Mouse (Mus musculus): Measurements from ENCODE around the gene Eri3.

Eri3 gene

DNA sequence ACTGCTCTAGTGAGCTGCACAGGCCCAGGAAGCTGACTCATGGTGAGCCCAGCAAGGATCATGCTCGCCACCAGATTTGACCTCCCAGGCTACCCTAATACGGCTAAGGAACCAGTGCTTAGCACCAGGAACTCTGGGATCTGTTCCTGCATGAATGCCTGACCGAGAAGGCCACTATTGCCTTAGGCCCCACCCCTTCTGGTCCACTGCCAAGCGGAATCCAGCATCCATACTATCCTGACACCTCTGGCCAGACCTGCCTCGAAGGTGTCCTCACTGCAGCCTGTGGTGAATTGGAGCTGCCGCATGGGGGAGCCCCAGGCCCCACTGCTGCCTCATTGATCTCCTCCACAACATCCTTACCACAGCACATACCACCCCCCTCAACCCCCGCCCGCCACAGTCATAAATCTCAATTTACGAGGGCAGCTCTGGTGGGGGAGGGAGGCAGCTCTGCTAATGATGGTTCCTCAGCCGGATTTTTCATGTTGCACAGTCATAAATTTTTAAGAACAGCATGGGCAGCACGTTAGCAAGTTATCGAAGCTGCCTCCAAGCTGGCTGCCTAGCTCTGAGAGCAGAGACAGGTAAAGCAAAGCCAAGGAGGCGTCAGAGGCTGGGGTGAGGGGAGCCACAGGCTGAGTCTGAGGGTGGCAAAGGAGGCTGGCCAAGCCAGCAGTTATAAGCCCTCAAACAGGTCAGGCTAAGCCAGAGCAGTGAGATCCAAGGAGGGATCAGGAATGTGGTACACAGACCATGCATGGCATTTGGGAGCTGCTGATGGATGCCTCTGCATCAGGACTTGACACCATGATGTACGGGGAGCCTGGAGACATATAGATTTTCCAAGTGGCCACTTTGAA lies 108.6 kb downstream of the Eri3 start:
- peak; percentile 59 for DNase-seq (ENCODE audit: low spot score)

DNA sequence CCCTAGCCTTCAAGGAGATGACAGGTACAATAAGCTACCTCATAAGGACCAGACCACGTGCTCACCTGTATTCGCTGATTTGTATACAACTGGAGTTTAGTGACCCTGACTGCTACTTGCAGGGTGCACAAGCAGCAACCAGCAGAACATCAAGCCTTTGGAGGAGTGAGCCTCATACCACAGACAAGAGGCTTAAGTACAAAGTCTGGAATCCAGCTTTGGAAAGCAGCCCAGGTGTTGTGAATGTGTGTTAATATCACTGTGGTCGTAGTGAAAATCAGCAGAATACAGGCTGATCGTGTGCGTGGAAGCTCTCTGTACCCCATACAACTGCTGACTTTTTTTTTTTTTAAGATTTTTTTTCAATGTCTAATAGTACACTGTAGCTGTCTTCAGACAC lies 109.8 kb downstream of the Eri3 start:
- DNase-seq (ENCODE audit: low spot score) = no peak

- no peak for DNase-seq (ENCODE audit: low spot score)
Observed at GRCm38 (mm10) chr4:117664411-117665137, 114.4 kb downstream of the Eri3 start.

DNA sequence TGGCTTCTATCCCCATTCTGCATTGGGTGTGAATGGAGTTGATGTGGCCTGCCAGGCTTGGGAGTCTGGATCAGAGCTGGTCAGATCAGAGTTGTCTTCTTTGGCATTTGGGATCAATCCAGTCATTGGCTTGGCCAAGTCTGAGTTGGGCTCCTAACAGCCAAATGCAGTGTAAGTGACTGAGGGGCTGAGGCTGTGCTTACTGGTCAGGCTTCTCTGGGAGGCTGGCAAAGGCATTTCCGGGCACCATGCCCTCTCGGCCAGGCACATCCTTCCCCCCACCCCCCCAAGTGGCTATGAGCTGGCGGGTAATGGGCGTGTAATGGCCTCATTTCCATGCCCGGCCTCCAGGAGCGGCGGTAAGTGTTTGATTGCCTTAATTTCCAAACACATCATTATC lies 115.4 kb downstream of the Eri3 start:
- peak; percentile 32 for DNase-seq (ENCODE audit: low spot score)

DNA sequence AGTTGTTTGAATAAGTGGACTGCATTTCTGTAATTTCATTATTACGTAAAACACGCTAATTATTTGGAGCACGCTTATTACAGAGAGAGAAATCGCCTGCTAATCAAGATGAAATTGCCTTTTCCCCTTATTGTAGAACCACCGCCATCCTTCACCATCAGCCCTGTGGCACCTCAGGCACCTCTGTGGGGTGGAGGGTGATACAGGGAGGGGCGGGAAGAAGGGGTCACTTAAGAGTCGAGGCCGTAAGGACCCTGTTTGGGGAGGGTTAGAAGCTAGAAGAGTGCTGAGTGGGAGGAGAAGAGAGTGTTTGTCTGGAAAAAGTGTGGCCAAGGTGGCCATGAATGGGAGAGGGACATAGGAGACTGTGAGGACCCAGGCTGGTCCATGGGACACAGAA lies 115.9 kb downstream of the Eri3 start:
- no peak for DNase-seq (ENCODE audit: low spot score)

- DNase-seq (ENCODE audit: low spot score) = no peak
Observed at GRCm38 (mm10) chr4:117669874-117670273, 119.7 kb downstream of the Eri3 start.

- no peak for DNase-seq (ENCODE audit: low spot score)
Observed at GRCm38 (mm10) chr4:117672042-117672441, 121.9 kb downstream of the Eri3 start.

DNA sequence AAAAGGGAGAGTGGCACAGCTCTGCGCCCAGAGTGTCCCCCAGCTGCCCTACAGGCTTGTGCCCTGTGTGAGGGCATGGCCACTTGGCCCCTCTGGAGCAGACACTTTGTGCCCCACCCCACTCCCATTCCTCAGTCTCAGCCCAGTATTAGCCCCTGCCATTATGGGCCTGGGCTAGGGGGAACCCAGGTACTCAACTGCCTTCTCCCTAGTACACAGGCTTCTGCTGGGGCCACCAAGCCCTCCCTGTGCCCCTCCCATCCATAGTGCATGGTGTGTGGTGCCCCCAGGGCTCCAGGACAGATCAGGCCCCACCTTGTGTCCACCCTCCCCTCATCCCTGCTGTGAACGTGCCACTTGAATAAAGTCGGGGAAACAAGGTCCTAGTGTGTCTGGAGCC lies 123.7 kb downstream of the Eri3 start:
- no peak for DNase-seq (ENCODE audit: low spot score)

DNA sequence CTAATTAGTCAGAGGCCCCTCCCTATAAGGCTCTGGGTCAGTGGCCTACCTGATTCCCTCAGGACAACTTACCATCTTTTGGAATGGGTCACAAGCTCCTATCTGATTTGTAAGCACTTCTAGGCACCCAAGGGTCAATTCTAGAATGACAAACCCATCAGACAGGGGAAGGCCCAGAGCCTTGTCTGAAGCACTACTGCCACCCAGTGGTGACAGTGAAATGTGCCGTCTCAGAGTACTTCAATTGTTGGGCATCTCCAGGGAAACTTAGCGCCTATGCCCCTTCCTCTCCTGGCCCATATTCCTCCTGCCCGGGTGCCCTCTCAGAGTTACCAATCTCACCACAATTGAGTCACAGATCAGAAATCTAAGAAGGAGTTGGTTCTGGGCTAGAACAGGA lies 126.7 kb downstream of the Eri3 start:
- DNase-seq (ENCODE audit: low spot score) = peak; percentile 74

DNA sequence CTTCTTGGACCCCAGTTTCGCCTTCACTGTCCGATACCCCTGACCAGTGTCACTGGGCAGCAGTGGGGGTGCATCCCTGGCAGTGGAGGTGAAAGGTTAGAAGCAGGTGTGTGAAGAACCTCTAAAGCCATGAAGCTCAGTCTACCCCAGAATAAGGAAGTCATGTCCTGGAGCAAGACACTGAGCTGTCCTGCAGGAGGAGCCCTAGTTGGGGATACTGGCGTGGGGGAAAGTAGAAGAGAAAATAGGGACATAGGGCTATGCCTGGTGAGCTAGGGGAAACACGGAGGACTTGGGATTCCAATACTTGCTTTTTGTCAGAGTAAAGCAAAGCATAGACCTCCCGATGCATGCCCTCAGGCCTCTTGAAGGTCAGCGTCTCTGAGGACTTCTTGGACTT lies 130.8 kb downstream of the Eri3 start:
- no peak for DNase-seq (ENCODE audit: low spot score)

- peak; percentile 83 for DNase-seq (ENCODE audit: low spot score)
Observed at GRCm38 (mm10) chr4:117681931-117682461, 131.8 kb downstream of the Eri3 start, which contains the start of gene Dmap1. Dmap1 (minus strand) TSS chr4:117682273.

DNA sequence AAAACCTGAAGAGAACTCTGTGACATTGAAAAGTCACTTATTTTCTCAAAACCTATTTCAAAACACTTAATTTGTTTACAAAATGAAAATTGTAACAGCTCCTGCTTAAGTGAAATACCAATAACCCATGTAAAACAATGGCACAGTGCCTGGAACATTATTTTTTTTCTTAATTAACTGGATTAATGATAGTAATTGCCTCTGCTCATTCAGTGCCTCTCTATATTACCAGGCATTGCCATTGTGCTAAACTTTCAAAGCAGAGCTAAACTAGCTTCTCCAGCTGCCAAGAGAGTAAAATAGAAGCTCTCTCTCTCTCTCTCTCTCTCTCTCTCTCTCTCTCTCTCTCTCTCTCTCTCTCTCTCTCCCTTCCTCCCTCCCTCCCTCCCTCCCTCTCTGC lies 132.3 kb downstream of the Eri3 start:
- DNase-seq (ENCODE audit: low spot score) = no peak

DNA sequence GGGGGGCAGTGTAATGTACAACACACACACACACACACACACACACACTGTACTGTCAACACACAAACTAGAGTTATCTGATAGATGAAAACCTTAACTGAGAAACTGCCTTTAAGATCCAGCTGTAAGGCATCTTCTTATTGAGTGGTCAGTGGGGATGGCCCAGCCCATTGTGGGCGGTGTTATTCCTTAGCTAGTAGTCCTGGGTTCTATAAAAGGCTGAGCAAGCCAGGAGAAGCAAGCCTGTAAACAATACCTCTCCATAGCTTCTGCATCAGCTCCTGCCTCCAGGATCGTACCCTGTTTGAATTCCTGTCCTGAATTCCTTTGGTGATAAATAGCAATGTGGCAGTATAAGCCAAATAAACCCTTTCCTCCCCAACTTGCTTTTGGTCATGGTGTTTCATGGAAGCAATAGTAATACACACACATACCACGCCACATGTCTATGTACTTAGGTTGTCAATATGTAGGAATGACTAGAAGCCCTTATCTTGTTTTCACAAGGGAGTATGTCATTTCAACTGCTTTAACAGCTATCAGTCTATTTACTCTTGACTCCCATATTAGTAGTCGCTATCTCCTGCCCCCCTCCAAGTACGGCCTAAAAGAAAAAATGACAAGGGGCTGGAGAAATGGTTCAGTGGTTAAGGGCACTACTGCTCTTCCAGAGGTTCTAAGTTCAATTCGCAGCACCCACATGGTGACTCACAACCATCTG lies 133.0 kb downstream of the Eri3 start:
- no peak for DNase-seq (ENCODE audit: low spot score)

- no peak for DNase-seq (ENCODE audit: low spot score)
Observed at GRCm38 (mm10) chr4:117686354-117686753, 136.2 kb downstream of the Eri3 start.

DNA sequence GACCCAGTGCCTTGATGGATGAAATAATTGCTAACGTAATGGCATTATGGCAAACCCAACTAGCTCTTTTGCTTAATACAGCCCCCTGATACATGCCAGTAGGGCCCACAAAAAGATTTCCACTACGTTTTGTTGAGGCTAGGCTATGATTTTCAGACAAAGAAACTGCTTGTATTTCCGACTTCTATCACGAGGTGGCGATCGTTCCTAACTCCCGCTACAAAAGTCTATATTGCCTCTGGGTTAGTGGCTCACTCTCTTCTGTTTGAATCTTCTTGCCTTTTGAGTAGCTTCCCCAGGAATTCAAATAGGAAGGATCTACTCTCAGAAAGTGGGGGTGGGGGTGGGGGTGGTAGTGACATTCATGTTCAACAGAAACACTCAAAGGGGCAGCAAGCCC lies 155.2 kb downstream of the Eri3 start:
- DNase-seq (ENCODE audit: low spot score) = peak; percentile 34

- DNase-seq (ENCODE audit: low spot score) = no peak
Observed at GRCm38 (mm10) chr4:117708780-117709550, 158.8 kb downstream of the Eri3 start.

GRCm38 (mm10) chr4:117712314-117712713 lies 162.1 kb downstream of the Eri3 start:
- no peak for DNase-seq (ENCODE audit: low spot score)

DNA sequence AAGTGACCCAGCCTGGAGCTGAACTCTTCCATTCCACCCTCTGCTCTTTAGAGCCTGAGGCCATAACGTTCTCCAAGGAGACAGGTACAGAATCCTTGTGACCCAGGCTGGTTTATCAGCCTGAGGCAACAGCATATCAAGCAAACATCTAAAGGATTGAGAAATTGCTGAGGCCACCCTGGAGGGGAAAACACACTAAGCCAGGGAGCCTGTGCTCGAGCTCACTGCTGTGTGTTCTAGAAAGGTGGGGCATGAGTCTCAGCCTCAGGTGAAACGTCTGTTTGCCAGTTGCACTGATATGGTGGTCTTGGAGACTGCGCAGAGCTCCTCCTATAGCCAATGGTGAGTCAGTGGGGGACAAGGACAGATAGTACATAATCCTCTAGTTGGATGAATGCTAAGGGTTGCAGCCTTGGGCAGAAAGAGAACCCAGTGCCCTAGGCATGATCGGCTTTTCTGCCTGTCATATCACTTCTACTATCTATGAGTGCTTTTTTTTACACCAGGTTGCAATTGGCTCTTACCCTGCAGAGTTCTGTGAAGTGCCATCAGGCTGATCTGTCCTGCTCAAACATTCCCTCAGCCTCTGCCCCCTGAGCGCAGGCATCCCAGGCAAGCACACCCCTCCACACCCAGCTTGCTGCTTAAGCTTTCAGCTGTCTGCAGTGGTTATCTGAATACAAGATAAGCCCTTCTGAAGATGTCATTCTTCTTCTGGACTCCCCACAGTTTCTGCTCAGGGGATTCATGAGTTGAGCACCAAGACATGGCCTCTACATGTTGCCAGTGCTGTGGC lies 163.3 kb downstream of the Eri3 start:
- no peak for DNase-seq (ENCODE audit: low spot score)

Data from MN1 (cell line).